Mouse (Mus musculus) adrenal gland, adult 8-10 months (tissue): Measurements from ENCODE around the gene Bloc1s4. TPM values are rescaled to one million over a fixed set of nuclear protein-coding genes. Genes with fewer than 3 reads are reported as not detected.
A peak's percentile ranks its signal among the peaks of the same experiment; 100 is the strongest.

Experiments used
- DNase-seq: peaks from one replicate; pipeline ENCODE4 v3.0.0; 2022
- total RNA-seq, 4 experiments: library from RNA; stranded (reverse); gene quantifications; 2 replicates each; pipeline ENCODE4 v1.2.4; 2022

Gene Bloc1s4
- total RNA-seq, 4 experiments from 2014 or later, result 21.6 to 34.1 (median 27.6) TPM

- DNase-seq, result no peak
These were observed 8.6 kb downstream of the Bloc1s4 start for GRCm38 (mm10) chr5:36739829-36740228.

- no peak for DNase-seq
These were observed 9.4 kb downstream of the Bloc1s4 start for GRCm38 (mm10) chr5:36738799-36739615.

GRCm38 (mm10) chr5:36737765-36738164, 10.7 kb downstream of the Bloc1s4 start:
- DNase-seq, result no peak

- no peak for DNase-seq
These were observed 12.4 kb downstream of the Bloc1s4 start for GRCm38 (mm10) chr5:36736009-36736408.

DNA sequence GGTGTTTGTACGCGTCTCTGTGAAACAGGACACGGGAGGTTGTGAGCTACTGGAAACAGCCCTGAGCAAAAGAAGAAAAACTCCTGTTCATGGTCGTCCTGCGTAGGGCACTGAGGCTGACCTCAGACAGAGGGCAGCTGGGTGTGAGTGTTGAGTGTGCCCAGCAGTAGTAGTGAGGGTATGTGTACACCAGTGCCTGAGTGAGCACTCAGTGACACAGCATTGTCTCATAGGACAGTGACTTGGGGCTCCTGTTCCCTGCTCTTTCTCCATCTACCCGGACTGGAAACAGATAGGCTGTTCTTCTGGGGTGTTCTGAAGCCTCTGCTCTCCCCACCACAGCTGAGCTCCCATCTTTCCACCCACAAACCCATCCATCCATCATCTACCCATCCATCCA, 13.3 kb downstream of the Bloc1s4 start:
- no peak for DNase-seq

DNA sequence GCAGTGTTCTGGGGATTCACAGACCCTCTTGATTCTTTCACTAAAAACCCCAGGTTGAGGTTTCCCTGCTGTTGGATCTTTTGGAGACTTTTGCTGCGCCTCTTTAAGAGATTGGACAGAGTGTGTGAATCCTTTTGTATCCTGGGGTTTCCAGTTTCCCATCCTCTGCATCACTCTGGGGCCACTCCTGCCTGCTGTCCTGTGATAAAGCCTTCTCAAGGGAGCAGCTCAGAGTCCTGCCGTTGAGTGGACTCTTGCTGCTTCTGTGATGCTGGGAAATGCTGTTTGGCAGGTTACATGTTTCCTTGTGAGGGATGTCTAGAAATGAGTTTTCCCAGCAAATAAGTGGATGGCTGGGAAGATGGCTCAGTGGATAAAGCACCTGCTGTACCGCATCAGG, 15.0 kb downstream of the Bloc1s4 start:
- DNase-seq, result no peak

DNA sequence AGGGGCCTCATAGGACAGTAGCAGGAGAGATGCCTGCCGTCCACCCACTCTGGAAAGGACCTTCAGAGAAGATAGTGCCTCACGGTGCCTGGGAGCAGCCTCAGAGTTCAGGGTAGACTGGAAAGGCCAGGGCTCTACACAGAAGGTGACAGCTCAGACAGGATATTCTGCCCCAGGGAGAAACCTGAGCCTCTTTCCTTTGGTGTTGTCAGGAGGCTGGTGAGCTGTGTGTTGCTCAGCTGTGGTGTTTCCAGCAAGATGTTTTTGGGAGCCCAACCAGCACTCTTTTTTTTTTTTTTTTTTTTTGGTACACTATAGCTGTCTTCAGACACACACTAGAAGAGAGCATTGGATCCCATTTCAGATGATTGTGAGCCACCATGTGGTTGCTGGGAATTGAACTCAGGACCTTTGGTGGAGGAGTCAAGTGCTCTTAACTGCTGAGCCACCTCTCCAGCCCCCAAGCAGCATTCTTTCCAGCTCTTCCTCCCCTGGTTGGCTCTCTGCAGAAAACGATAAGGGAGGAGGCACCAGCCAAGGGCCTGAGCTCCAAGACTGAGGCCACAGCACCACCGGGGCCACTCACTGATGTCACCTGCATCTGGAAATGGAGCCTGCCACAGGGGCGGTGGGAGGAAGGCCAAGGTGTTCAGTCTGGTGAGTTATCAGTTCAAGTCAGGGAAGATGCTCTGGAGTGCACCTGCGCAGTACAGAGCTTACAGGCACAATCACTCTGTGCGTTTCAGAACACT, 16.4 kb downstream of the Bloc1s4 start:
- DNase-seq, result no peak

DNA sequence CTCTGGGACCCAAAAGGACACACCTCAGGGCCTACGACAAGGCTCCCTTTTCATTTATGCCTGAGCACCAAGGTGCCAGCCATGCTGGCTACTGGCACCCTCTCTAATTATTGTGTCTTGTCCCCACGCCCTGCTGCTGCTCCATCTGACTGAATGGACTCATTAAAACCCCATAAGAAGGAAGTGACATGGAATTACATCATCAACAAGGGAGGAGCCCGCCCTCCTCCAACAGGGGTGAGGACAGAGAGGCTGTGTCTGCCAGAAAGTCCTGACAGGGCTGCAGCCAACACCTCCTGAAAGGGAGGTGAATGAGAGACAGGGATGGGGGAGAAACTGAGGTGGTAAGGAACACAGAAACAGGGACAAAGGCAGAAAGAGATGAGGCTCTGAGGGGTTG, 17.8 kb downstream of the Bloc1s4 start:
- DNase-seq, result no peak

DNA sequence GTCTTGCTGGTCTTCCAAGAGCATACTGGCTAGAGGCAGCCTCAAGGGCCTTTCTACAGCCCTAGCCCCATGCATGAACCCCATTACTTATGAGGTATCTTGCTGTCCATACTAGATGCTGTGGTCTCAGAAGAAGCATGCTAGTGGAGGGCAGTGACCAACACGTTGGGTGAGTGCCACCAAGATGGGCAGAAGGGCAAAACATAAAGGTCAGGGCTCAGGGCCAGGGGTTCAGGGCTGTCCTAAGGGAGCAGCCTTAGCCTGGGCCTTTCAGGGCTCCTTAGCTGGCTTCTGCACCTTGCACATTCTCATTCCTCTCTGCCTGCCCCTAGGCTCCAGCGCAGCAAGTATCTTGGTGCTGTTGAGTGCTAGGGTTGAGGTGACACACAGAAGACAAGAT, 18.5 kb downstream of the Bloc1s4 start:
- no peak for DNase-seq

DNA sequence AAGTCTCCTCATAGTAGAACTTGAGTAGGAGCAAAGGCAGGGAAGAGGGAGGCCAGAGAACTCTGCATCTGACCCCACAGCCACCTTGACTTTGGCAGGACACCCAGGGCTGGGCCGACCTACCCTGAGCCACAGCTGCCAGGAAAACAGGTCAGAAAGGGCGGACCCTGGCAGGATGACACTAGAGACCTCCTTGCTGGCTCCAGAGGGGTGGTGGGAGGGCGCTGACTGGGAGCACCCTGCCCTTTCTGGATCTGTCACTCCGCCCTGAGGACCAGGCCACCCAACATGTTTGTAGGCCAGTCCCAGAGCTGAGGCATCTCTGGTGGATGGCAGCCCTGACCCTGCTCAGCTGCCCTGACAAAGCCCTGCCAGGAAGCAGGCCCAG, 19.4 kb downstream of the Bloc1s4 start:
- DNase-seq, result no peak

- DNase-seq, result no peak
These were observed 19.9 kb downstream of the Bloc1s4 start for GRCm38 (mm10) chr5:36728403-36729085.

DNA sequence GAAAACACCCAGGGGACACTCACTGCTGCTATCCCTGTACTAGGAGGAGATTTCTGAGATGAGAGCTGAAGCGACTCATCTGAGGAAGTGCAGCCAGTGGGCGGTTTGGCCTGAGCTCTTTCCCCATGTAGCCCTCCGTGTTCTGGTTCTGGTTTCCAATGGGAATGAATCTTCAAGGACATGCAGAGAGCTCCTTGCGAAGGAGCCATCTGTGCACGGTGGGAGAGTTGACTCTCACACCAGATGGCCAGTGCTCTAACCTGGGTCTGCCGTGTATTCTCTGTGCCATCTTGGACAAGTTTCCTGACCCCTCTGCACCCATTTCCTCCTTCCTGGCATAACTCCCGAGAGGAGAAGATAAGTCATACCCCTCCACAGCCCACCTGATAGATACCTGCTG, 20.7 kb downstream of the Bloc1s4 start:
- no peak for DNase-seq

GRCm38 (mm10) chr5:36727136-36727535, 21.3 kb downstream of the Bloc1s4 start:
- no peak for DNase-seq

GRCm38 (mm10) chr5:36726387-36726801, 22.1 kb downstream of the Bloc1s4 start:
- no peak for DNase-seq

- no peak for DNase-seq
These were observed 22.6 kb downstream of the Bloc1s4 start for GRCm38 (mm10) chr5:36725861-36726260.

DNA sequence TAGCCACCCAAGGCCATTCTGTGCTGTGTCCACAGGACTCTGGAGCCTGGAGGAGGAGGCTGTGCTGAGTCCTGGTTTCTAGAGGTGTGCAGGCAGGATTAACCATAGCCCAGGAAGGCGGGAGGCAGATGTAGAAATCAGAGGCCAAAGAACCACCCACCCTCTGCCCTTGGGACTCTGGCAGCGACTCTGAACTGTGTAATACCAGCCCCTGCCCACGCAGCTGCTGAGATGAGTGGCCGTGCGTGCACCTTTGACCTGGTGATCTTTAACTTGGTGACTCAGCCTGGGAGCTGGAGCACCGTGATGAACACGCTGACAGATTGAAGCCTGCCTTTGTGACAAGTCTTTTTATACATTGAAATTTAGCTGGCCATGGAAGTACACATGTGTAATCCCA, 24.2 kb downstream of the Bloc1s4 start:
- DNase-seq, result peak; percentile 80

DNA sequence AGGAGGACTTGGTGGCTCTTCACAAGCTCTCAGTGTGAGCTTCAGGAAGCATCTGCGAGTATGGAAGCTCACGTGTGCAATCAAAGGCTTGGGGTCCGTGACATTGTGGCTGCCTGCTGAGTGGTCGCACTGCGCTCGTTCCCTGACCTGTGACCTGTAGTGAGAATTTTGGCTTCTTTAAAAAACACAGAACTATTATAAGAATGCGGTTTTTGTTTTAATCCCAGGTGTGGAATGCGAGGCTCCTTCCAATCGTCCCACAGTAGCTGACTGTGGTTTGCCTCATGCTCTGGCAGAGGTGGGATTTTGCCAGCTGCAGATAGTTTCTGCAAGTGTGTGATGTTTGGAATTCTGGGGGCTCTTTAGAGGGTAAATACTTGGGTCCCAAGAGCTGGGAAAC, 25.1 kb downstream of the Bloc1s4 start:
- DNase-seq, result no peak

- peak; percentile 54 for DNase-seq
These were observed 26.0 kb downstream of the Bloc1s4 start for GRCm38 (mm10) chr5:36722415-36722856.

DNA sequence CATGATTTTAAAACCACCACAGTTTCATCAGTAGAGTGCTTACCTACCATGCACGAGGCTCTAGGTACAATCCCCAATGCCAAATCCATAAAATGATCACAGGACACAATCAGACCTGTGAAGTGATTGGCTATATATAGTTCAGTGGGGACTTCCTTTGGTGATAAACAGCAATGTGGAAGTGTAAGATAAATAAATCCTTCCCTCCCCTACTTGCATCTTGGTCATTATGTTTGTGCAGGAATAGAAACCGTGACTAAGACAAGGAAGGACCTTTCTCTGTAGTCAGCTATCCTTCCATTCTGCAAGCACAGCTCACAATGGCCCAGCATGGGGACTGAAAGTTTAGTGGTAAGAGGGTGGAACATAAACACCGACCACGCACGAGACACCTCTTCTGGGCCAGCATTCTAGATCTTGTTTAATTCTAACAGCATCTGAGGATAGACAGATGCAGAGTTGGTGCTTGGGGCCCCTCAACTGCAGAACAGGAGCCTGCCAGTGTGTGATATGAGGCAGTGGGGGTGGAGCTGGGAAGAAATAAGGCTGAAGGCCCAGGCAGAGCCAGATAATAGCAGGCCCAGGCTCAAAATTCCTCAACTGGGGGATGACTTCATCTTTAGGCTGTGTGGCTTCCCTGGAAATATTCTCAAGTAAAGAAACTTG, 27.6 kb downstream of the Bloc1s4 start:
- DNase-seq, result no peak

DNA sequence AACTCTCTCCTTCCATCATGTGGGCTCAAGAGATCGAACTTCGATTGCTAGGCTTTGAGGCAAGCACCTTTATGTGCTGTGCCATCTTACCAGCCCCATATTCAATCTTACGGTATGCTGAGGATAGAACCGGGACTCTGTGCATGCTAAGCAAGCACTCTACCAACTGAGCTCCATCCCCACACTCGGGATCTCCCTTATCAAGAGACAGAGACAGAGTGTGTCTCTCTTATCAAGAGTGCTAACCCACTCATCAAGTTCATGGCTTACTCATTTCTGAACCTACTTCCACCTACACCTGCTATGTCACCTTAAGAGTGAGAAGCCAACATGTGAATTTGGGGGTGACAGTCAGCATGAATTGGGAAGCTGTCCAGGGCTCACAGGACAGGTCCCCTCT, 28.2 kb downstream of the Bloc1s4 start:
- DNase-seq, result no peak

DNA sequence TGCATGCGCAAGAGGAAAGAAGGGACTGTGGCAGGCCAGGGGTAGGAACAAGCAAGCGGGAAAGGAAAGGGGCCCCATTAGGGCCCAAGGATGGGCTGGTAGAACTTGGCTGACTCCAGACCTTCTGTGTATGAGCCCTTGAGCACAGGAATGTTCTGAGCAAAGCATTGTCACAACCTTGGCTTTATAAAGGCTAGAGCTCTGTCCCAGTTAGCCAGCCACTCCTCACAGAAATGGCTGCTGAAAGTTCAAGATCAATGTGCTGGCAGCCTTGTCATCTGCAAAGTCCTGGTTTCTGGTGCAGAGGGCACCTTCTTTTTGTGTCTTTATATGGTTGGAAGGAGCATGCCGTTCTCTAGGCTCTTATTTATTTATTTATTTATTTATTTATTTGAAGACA, 28.8 kb downstream of the Bloc1s4 start:
- peak; percentile 66 for DNase-seq

DNA sequence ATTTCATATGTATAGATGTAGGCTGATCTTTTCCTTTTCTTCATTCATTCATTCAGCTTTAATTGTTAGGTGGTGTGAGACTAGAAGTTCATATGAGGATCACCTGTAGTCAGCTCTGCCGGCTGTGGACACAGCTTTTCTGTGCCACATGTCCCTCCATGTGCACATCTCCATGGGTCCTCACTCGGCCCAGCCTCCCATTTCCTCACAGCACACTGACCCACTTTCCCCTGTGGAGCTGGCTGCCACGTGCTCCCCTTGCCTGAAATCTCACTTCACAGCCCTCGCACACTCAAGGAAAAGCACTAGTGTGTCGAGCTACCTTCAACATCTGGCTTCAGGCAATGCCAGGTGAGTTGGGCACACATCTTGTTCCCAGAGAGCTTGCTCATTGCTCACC, 29.3 kb downstream of the Bloc1s4 start:
- no peak for DNase-seq

- no peak for DNase-seq
These were observed 30.6 kb downstream of the Bloc1s4 start for GRCm38 (mm10) chr5:36717889-36718288.
